Mouse (Mus musculus) mesoderm, embryonic 11.5 days (tissue): ENCODE results near the gene Zfp131.

Source experiments
- DNase-seq: peaks from one replicate; pipeline ENCODE4 v3.0.0-alpha.2; 2012; ENCODE audit warnings: low read depth, low spot score

Gene Zfp131

GRCm38 (mm10) chr13:119755141-119755547, 35.5 kb downstream of the Zfp131 start:
- no peak for DNase-seq

GRCm38 (mm10) chr13:119754635-119755020, 36.1 kb downstream of the Zfp131 start:
- DNase-seq, result no peak

- DNase-seq, result no peak
Measured at GRCm38 (mm10) chr13:119753859-119754634, 36.6 kb downstream of the Zfp131 start.

GRCm38 (mm10) chr13:119746930-119747329, 43.8 kb downstream of the Zfp131 start:
- DNase-seq, result no peak

- no peak for DNase-seq
Measured at GRCm38 (mm10) chr13:119743470-119743869, 47.2 kb downstream of the Zfp131 start.

GRCm38 (mm10) chr13:119742711-119743415, 47.8 kb downstream of the Zfp131 start:
- no peak for DNase-seq

GRCm38 (mm10) chr13:119741390-119742237, 49.1 kb downstream of the Zfp131 start:
- peak; percentile 38 for DNase-seq

- DNase-seq, result peak; percentile 28
Measured at GRCm38 (mm10) chr13:119731448-119731847, 59.2 kb downstream of the Zfp131 start.

GRCm38 (mm10) chr13:119729406-119729805, 61.3 kb downstream of the Zfp131 start:
- no peak for DNase-seq

GRCm38 (mm10) chr13:119727608-119728387, 62.9 kb downstream of the Zfp131 start:
- no peak for DNase-seq

GRCm38 (mm10) chr13:119724541-119724940, 66.1 kb downstream of the Zfp131 start:
- DNase-seq, result no peak

- no peak for DNase-seq
Measured at GRCm38 (mm10) chr13:119723368-119723767, 67.3 kb downstream of the Zfp131 start.

GRCm38 (mm10) chr13:119722447-119722846, 68.2 kb downstream of the Zfp131 start:
- DNase-seq, result no peak

- no peak for DNase-seq
Measured at GRCm38 (mm10) chr13:119716105-119716504, 74.6 kb downstream of the Zfp131 start.
